Mouse (Mus musculus) kidney, adult 2 months (tissue): ENCODE data around the gene Tas1r2.

ENCODE experiments used
- CTCF ChIP-seq: fragments of 200-500 bp; conservative IDR thresholded peaks from 2 replicates; pipeline ENCODE4 v1.5.1; 2011; ENCODE audit warnings: low read depth, mild to moderate bottlenecking, control low read depth, low read length, moderate library complexity, mixed read lengths; ENCODE audit not compliant: insufficient read depth, insufficient read length
- POLR2A ChIP-seq: fragments of 200-500 bp; IDR thresholded peaks from one replicate; pipeline ENCODE4 v1.6.1; 2011; ENCODE audit warnings: low read depth, low read length, control low read depth

- TF ChIP-seq POLR2A, result no peak
- TF ChIP-seq CTCF, result no peak
These were observed 12.6 kb upstream of the Tas1r2 start for GRCm38 (mm10) chr4:139640775-139641174.
